Mouse (Mus musculus): ENCODE measurements around the gene Rwdd4a.

Rwdd4a gene

GRCm38 (mm10) chr8:47590400-47590799 lies 56.9 kb downstream of the Rwdd4a start:
- DNase-seq, result no peak

GRCm38 (mm10) chr8:47600664-47601063 lies 67.2 kb downstream of the Rwdd4a start:
- DNase-seq, result no peak
